Mouse (Mus musculus): ENCODE measurements around the gene Tmem45b.
"Not testable (repeated sequence)": the region's sequence is repeated elsewhere in the genome, so short reads cannot be mapped to it uniquely, and the experiment has no call there.

Gene Tmem45b

DNA sequence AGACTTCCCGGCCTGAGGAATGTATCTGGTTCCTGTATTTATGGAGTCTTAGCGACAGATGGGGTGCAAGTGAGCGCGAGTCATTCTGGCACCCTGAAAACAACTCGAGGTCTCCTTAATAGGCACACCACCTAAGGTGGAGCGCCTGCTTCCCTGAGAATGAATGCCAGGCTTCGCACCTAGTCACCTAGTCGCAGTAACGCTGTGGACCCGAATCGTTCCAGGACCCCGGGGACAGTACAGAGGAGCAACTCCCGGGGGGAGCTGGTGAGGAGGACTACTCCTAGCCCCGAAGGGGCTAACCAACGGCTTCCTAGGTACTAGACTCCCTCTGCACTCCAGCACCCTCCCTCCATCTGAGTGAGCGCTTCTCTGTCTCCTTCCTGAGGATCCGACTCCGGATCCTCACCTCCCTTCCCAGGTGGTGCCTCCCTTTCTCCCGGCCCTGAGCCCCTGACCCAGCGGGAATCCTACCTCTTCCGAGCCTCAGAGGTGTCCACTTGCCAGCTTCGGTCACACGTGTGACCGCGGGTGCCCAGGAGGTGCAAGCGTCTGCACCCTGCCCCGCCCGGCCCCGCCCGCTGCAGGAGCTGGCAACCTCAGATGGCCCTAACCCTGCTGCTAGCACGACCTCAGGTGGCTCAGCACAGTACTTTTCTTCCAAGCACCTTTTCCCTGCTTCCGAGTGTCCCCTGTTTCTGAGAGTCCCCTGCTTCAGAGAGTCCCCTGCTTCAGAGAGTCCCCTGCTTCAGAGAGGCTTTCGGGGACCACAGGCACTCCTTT, at the start of gene Tmem45b:
TSS of gene Tmem45b (minus strand) at position 771 of the 783 bp plus-strand sequence.
- no peak for DNase-seq (ENCODE audit: low read depth)

DNA sequence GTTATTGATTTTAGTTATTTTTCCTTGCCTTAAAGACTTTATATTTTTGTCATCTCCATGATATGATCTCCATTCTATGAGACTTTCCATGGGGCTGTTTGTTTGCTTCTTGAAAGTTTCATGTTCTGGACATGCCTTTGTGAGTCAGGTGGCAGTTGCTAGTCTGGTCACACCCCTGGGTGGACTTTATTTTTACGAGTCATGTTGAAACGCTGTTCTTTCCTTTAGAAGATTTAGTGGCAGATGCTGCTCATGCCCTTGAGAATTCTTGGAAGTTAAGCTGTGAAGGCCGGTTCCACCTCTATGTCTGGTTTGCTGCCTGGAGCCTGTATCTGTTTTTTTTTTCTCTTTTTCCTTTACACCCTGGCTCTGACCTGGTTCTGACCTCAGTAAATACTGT, 43.9 kb upstream of the Tmem45b start:
- DNase-seq (ENCODE audit: low read depth), result no peak

DNA sequence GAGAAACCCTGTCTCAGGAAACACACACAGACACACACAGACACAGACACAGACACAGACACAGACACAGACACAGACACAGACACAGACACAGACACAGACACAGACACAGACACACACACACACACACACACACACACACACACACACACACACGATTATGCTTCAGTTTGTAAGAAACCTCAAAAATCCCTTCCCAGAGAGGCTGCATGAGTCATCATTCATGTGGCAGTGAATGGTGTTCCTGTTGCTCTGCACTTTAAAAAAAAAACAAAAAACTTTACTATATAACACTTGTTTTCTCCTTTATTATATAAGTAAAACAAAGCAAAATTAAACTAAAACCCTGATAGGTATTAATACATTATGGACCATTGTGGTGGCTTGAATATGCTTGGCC, 37.0 kb upstream of the Tmem45b start:
- not testable (repeated sequence) for DNase-seq (ENCODE audit: low read depth)

DNA sequence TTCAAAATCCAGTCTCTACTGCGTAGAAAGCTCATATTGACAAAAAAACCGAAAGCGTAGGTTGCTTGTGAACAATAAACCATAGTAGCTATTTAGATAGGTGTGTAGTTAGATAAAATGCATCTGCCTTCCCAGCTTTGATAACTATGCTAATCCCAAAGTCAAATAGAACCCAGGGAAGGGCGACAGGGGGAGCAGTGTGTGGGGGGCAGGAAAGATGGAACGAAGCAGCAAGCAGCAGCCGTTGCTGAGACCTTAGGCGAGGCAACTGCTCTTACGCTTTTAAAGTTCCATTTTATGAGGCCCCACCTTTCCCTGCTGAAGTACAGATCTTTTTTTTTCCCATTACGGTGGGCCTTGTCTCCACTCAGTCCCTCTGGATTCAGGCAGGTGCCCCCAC, 1.1 kb downstream of the Tmem45b start:
- DNase-seq (ENCODE audit: low read depth), result no peak

DNA sequence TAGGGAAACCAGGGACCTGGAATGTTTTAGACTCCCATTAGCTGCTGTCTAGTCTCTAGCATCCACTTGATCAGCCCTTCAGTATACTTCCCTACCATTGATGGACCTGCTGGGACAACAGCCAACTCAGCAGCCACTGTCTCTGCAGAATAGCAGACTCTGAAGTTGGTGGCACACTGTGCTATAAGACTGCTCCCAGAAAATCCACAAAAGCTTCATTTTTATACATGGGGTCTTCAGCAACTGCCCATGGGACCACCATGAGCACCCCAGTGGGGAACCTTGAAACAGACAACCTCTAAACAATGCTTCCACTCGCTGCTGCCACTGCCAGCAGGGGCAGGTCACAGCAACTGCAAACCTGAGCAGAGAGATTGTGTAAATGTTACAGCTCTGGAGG, 9.9 kb downstream of the Tmem45b start:
- no peak for DNase-seq (ENCODE audit: low read depth)

DNA sequence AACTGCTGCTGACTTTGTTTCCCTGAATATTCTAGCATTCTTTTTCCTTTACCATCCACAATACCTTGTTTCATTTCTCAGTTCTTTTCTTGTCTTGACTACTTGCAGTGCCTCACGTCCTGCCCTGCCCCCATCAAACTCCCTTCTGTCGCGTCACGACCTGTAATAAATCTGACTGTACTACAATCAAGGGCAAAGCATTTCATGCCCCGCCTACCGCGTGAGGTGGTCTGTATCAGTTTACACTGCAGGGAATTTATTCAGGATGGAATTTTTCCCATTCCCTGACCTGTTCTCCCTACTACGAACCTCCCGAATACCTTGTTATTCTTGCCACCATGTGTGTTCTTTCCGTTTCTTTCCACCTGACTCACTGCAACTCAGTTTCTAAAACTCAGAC, 12.1 kb downstream of the Tmem45b start:
- DNase-seq (ENCODE audit: low read depth), result no peak

DNA sequence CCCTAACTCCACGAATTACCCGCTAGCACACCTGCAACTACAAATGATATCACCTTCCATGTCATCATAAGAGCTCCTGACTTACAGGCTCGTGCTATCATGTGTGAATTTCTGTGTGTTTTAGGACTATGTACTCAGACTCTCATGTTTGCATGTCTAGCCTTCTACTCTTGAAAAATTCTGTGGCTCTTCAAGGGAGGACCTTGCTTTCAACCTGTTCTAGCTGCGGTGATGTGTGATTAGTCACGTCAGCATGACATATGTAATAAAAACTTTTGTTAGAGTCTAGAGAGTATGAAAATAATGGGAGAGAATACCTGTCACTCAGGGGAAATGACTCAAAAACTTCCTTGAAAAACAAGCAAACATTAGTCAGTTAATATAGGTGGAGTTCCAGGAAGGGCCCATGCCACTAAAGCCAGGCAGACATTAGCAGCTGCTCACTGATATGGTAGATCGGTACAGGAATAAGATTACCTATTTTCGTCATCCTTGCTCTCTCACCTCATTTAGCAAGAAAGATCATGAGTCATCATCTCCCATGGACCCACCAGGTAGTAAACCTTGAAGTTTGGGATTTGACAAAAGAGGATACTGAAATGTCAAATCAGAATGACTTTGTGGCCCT, 15.0 kb downstream of the Tmem45b start:
- DNase-seq (ENCODE audit: low read depth), result no peak

DNA sequence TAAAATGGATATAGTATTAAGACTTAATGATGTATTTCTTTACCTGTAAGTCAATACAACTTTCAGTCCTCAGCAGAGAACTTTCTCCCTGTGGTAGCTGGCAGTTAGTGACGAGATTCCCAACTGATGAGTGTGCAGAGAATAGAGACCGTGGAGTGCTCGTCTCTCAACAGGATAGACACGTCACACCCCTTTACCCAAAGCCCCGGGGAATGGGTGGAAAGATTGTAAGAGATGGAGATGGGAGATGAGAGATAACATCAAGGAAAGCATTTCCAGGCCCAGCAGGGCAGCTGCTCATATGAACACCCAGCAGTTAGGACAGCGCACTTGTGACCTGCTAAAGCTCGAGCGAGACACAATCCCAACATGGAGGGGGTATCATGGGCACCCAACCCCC, 20.0 kb downstream of the Tmem45b start:
- no peak for DNase-seq (ENCODE audit: low read depth)

DNA sequence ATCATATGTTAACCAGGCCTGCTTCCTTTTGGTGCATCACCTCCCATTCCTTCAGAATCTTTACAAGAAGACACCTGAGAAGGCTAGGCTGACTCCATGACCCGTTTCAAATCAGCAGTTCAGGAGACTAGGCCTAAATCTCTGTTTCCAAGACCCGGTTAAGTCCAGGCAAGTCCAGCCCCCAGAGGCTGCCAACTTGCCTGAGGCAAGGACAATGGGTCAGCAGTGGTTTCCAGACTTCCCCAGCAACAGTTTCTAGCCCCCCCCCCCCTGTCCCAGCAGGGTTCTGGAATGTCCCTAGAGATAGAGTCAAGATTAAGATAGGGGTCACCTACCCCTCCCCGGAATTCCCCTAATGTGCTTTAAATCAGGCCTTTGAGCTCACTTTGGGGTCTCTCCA, 22.8 kb downstream of the Tmem45b start:
- no peak for DNase-seq (ENCODE audit: low read depth)

DNA sequence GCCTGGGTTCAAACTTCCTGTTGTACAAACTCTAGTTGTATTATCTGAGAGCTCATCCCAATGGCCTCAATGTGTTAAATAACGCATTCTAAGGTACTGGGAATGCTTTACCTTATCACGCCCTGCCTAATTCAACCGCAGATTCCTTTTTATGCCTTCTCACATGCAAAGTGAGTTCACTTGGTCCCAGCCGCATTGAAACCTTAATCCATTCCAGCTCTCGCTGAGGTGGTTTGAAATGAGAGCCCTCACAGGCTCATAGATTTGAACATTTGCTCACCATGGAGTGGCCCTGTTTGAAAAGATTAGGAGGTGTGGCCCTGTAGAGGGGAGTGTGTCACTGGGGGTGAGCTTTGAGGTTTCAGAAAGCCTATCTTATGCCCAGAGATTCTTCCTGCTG, 23.9 kb downstream of the Tmem45b start:
- DNase-seq (ENCODE audit: low read depth), result no peak

DNA sequence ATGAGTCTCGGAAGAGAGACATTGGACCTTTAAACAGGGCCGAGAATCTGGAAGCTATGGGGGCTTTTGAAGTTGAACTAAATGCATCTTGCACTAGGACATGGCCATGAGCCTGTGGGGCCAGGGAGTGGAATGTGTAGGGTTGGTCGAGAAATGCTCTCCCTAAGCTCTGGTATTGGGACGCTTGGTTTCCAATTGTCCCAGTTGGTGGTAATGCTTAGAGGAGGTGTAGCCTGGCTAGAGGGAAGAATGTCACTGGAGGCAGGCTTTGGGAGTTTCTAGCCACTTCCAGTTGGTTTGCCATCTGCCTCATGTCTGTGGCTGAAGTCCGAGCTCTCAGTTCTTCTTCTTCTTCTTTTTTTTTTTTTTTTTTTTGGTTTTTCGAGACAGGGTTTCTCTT, 24.9 kb downstream of the Tmem45b start:
- DNase-seq (ENCODE audit: low read depth), result no peak

DNA sequence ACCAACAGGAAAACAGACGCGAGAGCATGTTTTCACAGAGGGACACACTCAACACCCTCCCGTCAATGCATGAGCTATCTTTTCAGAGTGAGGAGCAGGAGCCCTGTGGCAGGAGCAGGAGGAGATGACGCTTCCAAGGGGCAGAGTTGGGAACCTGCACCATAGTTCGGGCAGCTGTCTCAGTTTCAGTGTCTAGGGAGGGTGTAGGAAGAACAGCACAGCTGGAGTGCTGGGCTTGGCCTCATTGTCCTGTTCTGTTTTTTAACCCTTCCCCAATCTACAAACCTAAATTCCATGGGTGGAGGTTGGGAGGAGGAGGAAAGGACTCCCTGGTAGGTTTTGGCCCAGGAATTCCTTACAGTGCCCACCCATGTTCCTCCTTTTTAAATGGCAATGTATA, 25.4 kb downstream of the Tmem45b start:
- DNase-seq (ENCODE audit: low read depth), result no peak

DNA sequence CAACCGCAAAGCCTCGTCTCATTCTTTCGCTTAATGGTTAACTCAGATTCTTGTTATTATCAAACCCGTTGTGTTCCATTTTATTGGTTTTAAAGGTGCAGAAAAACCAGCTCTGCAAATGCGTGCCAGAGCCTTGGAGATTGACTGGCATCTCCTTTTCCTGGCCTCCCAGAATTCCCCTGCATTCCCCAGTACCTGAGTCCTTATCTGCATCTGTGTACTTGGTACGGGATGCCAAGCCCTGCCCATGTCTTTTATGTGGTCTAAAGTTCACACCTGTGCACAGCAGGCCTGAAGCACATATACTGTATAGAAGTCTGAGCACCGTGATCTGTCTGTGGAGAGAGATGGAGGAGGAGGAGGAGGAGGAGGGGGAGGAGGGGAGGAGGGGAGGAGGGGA, 26.4 kb downstream of the Tmem45b start:
- DNase-seq (ENCODE audit: low read depth), result no peak

DNA sequence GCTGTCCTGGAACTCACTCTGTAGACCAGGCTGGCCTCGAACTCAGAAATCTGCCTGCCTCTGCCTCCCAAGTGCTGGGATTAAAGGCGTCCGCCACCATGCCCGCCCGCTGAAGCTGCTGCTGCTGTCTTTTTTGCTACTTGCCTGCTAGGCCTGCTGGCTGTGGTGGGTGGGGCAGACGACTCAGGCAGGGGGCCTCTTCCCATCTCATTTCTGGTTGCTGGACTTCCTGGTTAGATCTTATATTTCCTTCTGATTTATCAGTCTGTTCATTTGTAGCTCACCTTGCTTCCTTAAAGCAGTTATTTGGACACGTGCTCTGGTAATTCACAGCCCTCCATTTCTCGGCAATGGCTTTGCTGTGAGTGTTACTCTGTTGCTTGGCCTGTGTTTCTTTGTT, 28.8 kb downstream of the Tmem45b start:
- DNase-seq (ENCODE audit: low read depth), result no peak

DNA sequence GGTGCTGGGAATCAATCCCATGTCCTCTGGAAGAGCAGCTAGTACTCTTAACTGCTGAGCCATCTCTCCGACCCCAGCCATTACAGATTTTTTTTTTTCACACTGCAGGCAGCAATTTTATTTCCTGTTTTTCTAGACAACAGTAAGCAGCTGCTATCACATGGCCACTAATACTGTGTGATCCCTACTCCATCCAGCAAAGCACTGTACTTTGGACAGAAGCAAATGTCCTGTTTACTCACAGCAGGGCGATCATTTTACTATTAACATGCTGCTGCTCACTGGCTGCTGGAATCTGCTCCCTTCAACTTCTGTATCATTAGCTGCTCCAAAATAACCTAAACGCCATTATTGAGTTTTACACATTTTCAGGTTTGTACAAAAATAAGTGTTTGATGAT, 30.8 kb downstream of the Tmem45b start:
- DNase-seq (ENCODE audit: low read depth), result no peak

DNA sequence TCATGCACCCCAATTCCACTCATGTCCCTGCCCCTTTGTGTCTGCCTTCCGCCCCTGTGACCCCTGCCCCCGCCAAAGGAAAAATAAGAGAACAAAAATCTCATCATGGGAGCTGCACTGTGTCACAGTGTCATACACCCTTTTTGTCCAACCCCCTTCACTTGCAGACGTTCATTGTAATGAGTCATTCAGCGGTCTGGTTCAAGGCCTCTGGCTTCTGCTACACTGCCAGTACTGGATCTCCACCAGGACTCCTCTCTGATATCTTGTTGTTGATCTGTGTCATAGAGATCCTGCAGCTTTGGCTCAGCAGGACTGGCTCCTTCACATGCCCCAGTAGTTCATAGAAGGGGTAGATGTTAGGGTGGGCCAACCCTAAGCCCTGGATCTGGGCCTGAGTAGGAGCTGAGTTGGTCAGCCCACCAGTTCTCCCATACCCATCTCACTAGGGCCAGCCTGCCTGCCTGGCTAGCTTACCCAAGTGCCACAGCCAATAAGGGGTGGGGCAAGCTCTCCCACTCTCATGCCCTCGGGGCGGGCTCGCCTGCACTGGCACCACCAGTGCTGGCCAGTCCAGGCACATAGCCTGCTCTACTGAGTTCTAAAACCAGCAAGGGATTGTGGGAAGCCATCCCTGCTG, 31.8 kb downstream of the Tmem45b start:
- DNase-seq (ENCODE audit: low read depth), result no peak

DNA sequence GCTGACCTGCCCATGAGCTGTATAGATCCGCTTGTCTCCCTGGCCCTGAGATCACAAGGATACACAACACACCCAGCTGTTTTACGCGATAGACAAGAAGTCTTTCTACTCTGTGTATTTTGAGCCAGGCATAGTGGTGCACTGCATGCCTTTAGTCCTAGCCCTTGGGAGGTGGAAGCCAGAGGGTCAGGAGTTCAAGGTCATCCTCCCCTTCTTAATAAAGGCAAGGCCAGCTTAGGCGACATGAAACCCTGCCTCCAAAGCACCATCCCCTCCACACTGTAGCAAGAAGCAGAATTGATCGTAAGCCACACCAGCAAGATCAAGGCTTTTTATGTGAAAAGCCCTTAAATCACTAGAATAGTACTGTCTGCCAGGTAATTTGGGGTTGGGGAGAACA, 32.5 kb downstream of the Tmem45b start:
- no peak for DNase-seq (ENCODE audit: low read depth)

DNA sequence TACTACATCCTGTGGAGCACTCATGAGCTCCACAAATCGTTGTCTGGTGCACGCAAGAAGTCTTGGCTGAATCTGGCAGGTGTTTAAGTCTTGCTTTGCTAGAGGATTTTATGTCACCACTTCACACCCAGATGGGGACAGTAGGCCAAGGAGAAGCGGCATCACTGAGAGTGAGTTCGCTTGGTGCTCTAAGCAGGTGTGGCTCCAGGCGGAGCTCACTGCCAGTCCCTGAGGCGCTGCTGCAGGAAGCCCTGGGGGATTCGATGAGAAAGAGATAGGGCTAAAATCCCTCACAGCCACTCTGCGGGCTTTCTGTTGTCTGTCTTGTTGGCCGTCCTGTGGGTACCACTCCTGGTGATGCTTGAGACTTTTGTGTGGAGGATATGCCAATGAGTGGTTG, 34.3 kb downstream of the Tmem45b start:
- DNase-seq (ENCODE audit: low read depth), result no peak

DNA sequence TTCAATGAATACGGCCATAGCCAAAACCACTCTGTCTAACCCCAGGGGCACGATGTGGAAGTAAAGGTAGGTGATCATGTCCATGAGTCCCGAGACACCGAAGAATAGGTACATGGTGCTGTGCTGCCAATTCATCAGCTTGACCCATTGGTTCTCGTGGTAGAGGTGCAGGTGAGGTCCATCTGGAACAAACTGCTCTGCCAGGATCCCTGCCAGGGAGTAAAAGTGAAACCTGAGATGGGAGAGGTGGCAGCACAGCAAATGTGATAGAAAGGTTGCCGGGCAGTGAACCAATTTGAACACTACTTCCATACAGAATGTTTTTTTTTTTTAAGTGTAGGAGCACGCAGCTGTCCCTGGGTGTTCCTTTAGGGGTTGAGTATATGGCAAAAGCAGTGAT, 35.3 kb downstream of the Tmem45b start:
- no peak for DNase-seq (ENCODE audit: low read depth)

DNA sequence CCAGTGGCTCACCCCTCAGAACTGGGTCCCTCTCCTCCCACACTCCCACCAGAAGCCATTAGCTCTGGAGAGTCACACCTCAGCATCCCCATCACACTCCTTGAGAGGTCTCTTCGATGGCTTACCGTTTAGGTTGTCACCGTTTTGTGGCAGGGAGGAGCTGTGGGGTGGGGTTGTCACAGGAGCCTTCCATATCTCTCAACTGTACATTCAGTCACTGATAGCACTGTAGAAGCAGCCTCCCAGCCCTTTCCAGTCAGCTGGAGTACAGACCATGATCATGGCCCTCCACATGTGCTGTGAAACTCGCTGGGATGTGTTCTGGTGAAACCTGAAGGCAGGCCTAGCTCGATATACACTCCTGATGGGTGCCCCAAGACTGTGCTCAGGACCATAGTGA, 42.1 kb downstream of the Tmem45b start:
- no peak for DNase-seq (ENCODE audit: low read depth)

DNA sequence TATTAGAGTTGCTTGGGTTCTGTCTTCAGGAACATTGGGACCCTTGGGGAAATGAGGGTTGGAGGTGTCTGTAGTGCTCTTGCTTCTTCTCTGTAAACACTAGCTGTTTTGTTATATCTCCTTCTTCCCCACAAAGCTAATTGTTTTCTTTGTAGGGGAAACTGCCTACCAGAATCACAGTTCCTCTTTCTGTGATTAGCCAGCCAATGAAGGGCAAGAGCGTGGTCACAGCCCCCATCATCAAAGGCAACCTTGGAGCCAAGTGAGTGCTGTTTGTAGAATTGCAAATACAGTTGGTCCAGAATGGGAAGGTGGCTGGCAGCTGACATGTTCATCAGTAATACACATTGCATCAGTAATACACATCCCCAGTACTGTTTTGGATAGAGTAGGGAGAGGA, 45.4 kb downstream of the Tmem45b start:
- DNase-seq (ENCODE audit: low read depth), result no peak

DNA sequence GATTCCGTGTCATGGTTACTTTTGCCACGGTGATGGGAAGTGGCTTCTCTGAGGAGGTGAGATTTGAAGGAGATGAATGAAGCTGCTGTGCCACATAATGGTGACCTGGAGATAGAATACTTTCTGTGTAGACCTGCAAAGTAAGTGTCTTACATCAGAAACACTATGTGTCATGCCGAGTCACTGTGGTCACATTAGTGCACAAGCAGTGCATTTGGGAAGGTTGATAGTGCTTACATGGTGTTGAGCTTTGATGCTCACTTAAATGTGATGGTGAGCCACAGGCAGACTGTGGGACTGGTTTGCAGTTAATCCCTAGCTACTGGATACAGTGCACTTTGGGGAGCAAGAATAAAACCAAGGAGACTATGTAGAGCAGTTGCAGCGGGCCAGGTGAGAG, 52.1 kb downstream of the Tmem45b start:
- no peak for DNase-seq (ENCODE audit: low read depth)

DNA sequence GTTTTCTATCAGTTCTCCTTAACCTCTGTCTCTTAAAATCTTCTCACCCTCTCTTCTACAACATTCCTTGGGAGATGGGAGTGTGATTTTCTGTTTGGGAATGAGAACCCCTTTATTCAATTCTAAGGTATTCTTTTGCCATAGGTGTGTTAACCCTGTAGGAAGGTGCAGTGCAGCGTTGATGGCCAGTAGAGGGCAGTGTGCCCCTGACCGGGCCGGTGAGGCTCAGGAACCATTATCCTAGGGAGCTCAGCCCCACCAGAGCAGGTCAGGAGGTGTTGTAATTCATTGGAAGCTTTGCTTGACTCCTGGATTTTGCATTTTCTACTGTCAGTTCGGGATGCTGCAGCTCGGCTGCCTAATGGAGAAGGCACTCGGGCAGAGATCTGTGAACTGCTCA, 59.0 kb downstream of the Tmem45b start:
- DNase-seq (ENCODE audit: low read depth), result peak; percentile 33

DNA sequence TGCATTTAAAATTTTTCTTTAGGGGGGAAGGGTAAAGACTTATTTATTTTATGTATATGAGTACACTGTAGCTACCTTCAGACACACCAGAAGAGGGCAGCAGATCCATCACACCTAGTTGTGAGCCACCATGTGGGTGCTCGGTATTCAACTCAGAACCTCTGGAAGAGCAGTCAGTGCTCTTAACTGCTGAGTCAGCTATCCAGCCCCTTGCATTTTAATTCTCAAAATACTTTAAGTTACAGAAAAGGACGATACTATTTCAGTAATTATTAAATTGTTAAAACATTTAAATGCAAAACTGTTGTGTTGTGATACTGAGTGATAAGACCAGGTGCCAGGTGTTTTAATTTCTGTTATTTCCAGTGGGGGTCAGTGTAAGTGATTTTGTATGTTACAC, 60.0 kb downstream of the Tmem45b start:
- DNase-seq (ENCODE audit: low read depth), result no peak
